Mouse (Mus musculus): ENCODE data around the gene Trmt11. TPM values are rescaled to one million over a fixed set of nuclear protein-coding genes. Genes with fewer than 3 reads are reported as not detected.
"Not testable (repeated sequence)": the region's sequence is repeated elsewhere in the genome, so short reads cannot be mapped to it uniquely, and the experiment has no call there.

Gene Trmt11
- polyA plus RNA-seq, 1 experiment: not detected

- 97% methylated on average over 1 of the region's 1 CpGs for WGBS
- no peak overlapping the region for H3K27ac ChIP-seq (ENCODE audit: insufficient read depth, low read depth, low read length)
- no peak overlapping the region for H3K4me3 ChIP-seq (ENCODE audit: insufficient read depth, low read depth, low read length)
- no peaks in the 10 kb centered on the region for H3K4me1 ChIP-seq (ENCODE audit: control insufficient read depth, insufficient read depth, low read length)
- TF ChIP-seq POLR2A (IDR thresholded peaks at IDR 0.05; ENCODE audit: insufficient read depth, low read depth, low read length): no peak
- TF ChIP-seq CTCF (IDR thresholded peaks at IDR 0.05; ENCODE audit: insufficient read depth, low read depth, low read length): no peak
Observed at GRCm38 (mm10) chr10:30527122-30527521, 73.4 kb downstream of the Trmt11 start.

GRCm38 (mm10) chr10:30521727-30522126, 78.8 kb downstream of the Trmt11 start:
- H3K4me3 ChIP-seq (ENCODE audit: insufficient read depth, low read depth, low read length): no peak overlapping the region
- H3K4me1 ChIP-seq (ENCODE audit: control insufficient read depth, insufficient read depth, low read length): no peaks in the 10 kb centered on the region
- TF ChIP-seq POLR2A (IDR thresholded peaks at IDR 0.05; ENCODE audit: insufficient read depth, low read depth, low read length): no peak
- no peak overlapping the region for H3K27ac ChIP-seq (ENCODE audit: insufficient read depth, low read depth, low read length)

GRCm38 (mm10) chr10:30519143-30519542, 81.4 kb downstream of the Trmt11 start:
- Histone ChIP-seq H3K27ac (ENCODE audit: insufficient read depth, low read depth, low read length) (no peak overlapping the region), H3K4me3 (ENCODE audit: insufficient read depth, low read depth, low read length) (no peak overlapping the region), H3K4me1 (ENCODE audit: control insufficient read depth, insufficient read depth, low read length) (no peaks in the 10 kb centered on the region)
- 90% methylated on average over 5 of the region's 5 CpGs for WGBS
- TF ChIP-seq POLR2A (IDR thresholded peaks at IDR 0.05; ENCODE audit: insufficient read depth, low read depth, low read length): no peak
- no peak for TF ChIP-seq CTCF (IDR thresholded peaks at IDR 0.05; ENCODE audit: insufficient read depth, low read depth, low read length)

DNA sequence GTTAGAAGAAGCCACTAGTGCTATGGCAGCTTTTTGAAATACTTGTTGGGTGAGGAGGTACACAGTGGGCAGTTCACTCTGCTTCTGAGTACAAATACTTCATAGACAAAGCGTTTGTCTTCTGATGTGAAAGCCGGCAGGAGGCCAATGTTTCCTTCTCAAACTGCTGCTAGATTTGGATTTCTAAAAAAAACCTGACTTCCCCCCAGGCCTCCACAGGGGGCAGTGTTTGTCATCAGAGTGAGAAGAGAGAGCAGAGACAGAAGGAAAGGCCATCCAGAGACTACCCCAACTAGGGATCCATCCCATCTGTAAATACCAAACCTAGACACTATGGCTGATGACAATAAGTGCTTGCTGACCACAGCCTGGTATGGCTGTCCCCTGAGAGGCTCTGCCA, 83.3 kb downstream of the Trmt11 start:
- H3K4me3 ChIP-seq (ENCODE audit: insufficient read depth, low read depth, low read length): no peak overlapping the region
- WGBS: 44% methylated on average over 2 of the region's 2 CpGs
- no peak for TF ChIP-seq CTCF (IDR thresholded peaks at IDR 0.05; ENCODE audit: insufficient read depth, low read depth, low read length)
- no peak for TF ChIP-seq POLR2A (IDR thresholded peaks at IDR 0.05; ENCODE audit: insufficient read depth, low read depth, low read length)
- no peaks in the 10 kb centered on the region for H3K4me1 ChIP-seq (ENCODE audit: control insufficient read depth, insufficient read depth, low read length)
- H3K27ac ChIP-seq (ENCODE audit: insufficient read depth, low read depth, low read length): no peak overlapping the region

DNA sequence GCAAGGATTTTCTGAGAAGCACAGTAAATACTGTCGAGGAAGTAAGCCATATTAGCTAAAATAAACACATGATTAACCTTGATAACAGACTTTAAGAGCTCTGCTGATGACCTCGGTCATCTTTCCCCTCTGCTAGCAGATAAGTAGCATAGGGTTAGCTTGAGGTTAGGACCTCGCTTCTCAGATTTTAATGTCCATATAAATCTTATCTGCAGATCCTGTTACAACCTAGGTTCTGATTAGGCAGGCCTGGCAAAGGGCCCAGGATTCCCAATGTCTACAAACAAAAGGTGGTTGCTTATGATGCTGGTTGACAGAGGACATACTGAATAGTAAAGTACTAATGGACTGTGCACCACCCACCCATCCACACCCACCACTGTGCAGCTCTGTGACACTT, 83.8 kb downstream of the Trmt11 start:
- H3K4me3 ChIP-seq (ENCODE audit: insufficient read depth, low read depth, low read length): no peak overlapping the region
- TF ChIP-seq CTCF (IDR thresholded peaks at IDR 0.05; ENCODE audit: insufficient read depth, low read depth, low read length): no peak
- no peak for TF ChIP-seq POLR2A (IDR thresholded peaks at IDR 0.05; ENCODE audit: insufficient read depth, low read depth, low read length)
- WGBS: 72% methylated on average over 3 of the region's 3 CpGs
- H3K4me1 ChIP-seq (ENCODE audit: control insufficient read depth, insufficient read depth, low read length): no peaks in the 10 kb centered on the region
- H3K27ac ChIP-seq (ENCODE audit: insufficient read depth, low read depth, low read length): no peak overlapping the region

DNA sequence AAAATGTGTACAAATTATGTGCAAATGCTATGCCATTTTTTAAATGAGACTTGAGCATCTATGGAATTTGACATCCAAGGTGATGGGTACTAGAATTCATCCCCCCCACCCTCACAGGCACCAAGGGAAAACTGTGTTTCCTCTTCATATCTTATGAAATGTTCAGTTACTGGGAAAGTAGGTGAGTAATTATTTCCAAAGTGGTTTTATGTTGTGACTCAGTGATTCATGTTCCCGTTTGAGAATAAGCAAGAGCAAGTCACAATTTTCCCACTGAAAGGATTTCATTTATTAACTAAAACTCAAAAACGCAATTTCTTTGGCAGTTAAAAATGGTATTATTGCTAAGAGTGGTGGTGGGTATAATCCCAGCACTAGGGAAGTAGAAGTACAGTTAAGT, 95.8 kb downstream of the Trmt11 start:
- H3K27ac ChIP-seq (ENCODE audit: insufficient read depth, low read depth, low read length): no peak overlapping the region
- H3K4me3 ChIP-seq (ENCODE audit: insufficient read depth, low read depth, low read length): no peak overlapping the region
- no peaks in the 10 kb centered on the region for H3K4me1 ChIP-seq (ENCODE audit: control insufficient read depth, insufficient read depth, low read length)
- 65% methylated on average over 2 of the region's 2 CpGs for WGBS
- TF ChIP-seq POLR2A (IDR thresholded peaks at IDR 0.05; ENCODE audit: insufficient read depth, low read depth, low read length) (no peak), CTCF (IDR thresholded peaks at IDR 0.05; ENCODE audit: insufficient read depth, low read depth, low read length) (no peak)

- no peak overlapping the region for H3K27ac ChIP-seq (ENCODE audit: insufficient read depth, low read depth, low read length)
- TF ChIP-seq CTCF (IDR thresholded peaks at IDR 0.05; ENCODE audit: insufficient read depth, low read depth, low read length) (no peak), POLR2A (IDR thresholded peaks at IDR 0.05; ENCODE audit: insufficient read depth, low read depth, low read length) (no peak)
- 88% methylated on average over 2 of the region's 2 CpGs for WGBS
- no peaks in the 10 kb centered on the region for H3K4me1 ChIP-seq (ENCODE audit: control insufficient read depth, insufficient read depth, low read length)
- H3K4me3 ChIP-seq (ENCODE audit: insufficient read depth, low read depth, low read length): no peak overlapping the region
Observed at GRCm38 (mm10) chr10:30503168-30503567, 97.4 kb downstream of the Trmt11 start.

DNA sequence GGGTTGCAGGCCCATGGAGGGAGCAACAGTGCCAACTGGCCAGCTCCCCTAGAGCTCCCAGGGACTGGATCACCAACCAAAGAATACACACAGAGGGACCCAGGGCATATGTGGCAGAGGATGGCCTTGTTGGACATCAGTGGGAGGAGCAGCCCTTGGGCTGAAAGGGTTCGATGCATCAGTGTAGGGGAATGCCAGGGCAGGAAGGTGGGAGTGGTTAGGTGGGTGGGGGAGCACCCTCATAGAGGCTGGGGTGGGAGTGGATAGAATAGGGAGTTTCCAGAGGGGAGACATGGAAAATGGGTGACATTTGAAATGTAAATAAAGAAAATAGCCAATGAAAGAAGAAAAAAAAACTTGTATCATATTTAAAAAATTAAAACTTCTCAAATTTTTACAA, 97.8 kb downstream of the Trmt11 start:
- Histone ChIP-seq H3K4me1 (ENCODE audit: control insufficient read depth, insufficient read depth, low read length) (no peaks in the 10 kb centered on the region), H3K4me3 (ENCODE audit: insufficient read depth, low read depth, low read length) (no peak overlapping the region), H3K27ac (ENCODE audit: insufficient read depth, low read depth, low read length) (no peak overlapping the region)
- TF ChIP-seq CTCF (IDR thresholded peaks at IDR 0.05; ENCODE audit: insufficient read depth, low read depth, low read length): no peak
- no peak for TF ChIP-seq POLR2A (IDR thresholded peaks at IDR 0.05; ENCODE audit: insufficient read depth, low read depth, low read length)
- WGBS: 80% methylated on average over 1 of the region's 1 CpGs

DNA sequence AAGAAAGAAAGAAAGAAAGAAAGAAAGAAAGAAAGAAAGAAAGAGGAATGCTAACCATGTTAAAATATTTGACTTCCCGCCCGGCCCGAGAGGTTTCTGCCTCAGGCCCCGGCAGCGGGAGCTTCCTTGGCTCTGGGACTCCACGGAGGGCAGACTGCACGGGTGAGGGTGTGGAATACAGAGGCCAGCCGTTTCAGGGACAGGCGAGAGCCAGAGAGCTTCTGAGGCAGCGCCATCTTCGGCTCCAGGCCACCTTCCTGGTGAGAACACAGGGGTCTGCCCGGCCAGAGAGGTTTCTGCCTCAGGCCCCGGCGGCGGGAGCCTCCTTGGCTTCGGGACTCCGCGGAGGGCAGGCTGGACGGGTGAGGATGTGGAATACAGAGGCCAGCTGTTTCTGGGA, 102.3 kb downstream of the Trmt11 start:
- 85% methylated on average over 19 of the region's 19 CpGs for WGBS
- H3K4me1 ChIP-seq (ENCODE audit: control insufficient read depth, insufficient read depth, low read length); H3K4me3 ChIP-seq (ENCODE audit: insufficient read depth, low read depth, low read length); H3K27ac ChIP-seq (ENCODE audit: insufficient read depth, low read depth, low read length): not testable (repeated sequence)

Other genes starting within 250 kb of the Trmt11 start
- not detected in 2 replicates for gene Hint3, start 28.9 kb upstream of the Trmt11 start, polyA plus RNA-seq (2012; ENCODE audit: insufficient read depth, insufficient read length, low replicate concordance, missing spikeins)
- gene Ncoa7, start 202.6 kb upstream of the Trmt11 start, polyA plus RNA-seq (2012; ENCODE audit: insufficient read depth, insufficient read length, low replicate concordance, missing spikeins): not detected in 2 replicates
- gene Hey2, start 242.1 kb upstream of the Trmt11 start, polyA plus RNA-seq (2012; ENCODE audit: insufficient read depth, insufficient read length, low replicate concordance, missing spikeins): not detected in 2 replicates

Data from olfactory bulb, adult 2 months (tissue).